Mouse (Mus musculus) kidney, embryonic 14.5 days (tissue): ENCODE results near the gene Abcc4. TPM values are rescaled to one million over a fixed set of nuclear protein-coding genes. Genes with fewer than 3 reads are reported as not detected.
A peak's percentile ranks its signal among the peaks of the same experiment; 100 is the strongest.

Experiments used
- ATAC-seq: fragments of 200-750 bp; cut with Nextera tagmentation; 2 replicates; pipeline ENCODE4 v1.8.0; 2017; ENCODE audit warnings: moderate number of reproducible peaks, mild to moderate bottlenecking, moderate TSS enrichment, moderate library complexity; ENCODE audit not compliant: low FRiP score, low TSS enrichment
- H3K27ac ChIP-seq: fragments of 300-500 bp; sonication (generic); 2 replicates; pipeline ENCODE4 v1.5.1; 2014; ENCODE audit warnings: low read depth, mild to moderate bottlenecking, low read length, moderate library complexity, mixed read lengths
- H3K27me3 ChIP-seq: fragments of 300-500 bp; sonication (generic); 2 replicates; pipeline ENCODE4 v1.6.1; 2014; ENCODE audit warnings: mild to moderate bottlenecking, low read length; ENCODE audit not compliant: control insufficient read depth, insufficient read depth
- H3K36me3 ChIP-seq: fragments of 300-500 bp; sonication (generic); 2 replicates; pipeline ENCODE4 v1.6.1; 2014; ENCODE audit warnings: low read length, mixed read lengths; ENCODE audit not compliant: control insufficient read depth, insufficient read depth
- H3K4me1 ChIP-seq: fragments of 300-500 bp; sonication (generic); 2 replicates; pipeline ENCODE4 v1.6.1; 2014; ENCODE audit warnings: low read length, mixed read lengths; ENCODE audit not compliant: control insufficient read depth, insufficient read depth
- H3K4me2 ChIP-seq: fragments of 300-500 bp; sonication (generic); replicated peaks from 2 replicates; pipeline ENCODE4 v1.6.1; 2014; ENCODE audit warnings: low read depth, mild to moderate bottlenecking, low read length
- H3K4me3 ChIP-seq: fragments of 300-500 bp; sonication (generic); 2 replicates; pipeline ENCODE4 v1.5.1; 2014; ENCODE audit warnings: mild to moderate bottlenecking, low read length
- H3K9ac ChIP-seq: fragments of 300-500 bp; sonication (generic); 2 replicates; pipeline ENCODE4 v1.6.1; 2014; ENCODE audit warnings: low read depth, mild to moderate bottlenecking, low read length, moderate library complexity
- H3K9me3 ChIP-seq: fragments of 300-500 bp; sonication (generic); 2 replicates; pipeline ENCODE4 v1.6.1; 2016; ENCODE audit warnings: low read length; ENCODE audit not compliant: control insufficient read depth
- WGBS: fragments of 180-500 bp; shearing (Covaris S2); extraction: QIAGEN DNeasy Blood & Tissue Kit; methylation state at CpG from one replicate; pipeline ENCODE4 v1.1.7; 2014; 5-methylcytosine and 5-hydroxymethylcytosine counted together
- polyA plus RNA-seq: library from polyadenylated mRNA; unstranded; fragments of >200 nt; fragmentation: Nextera tagmentation; extraction: Ambion mirVana; gene quantifications from 2 replicates; pipeline ENCODE4 v1.2.1, GENCODE M21; 2014

The Abcc4 gene
- polyA plus RNA-seq, 1 experiment from 2014 or later, result 12.2 TPM

- no peaks in the 10 kb centered on the region for H3K36me3 ChIP-seq
- no peaks in the 10 kb centered on the region for H3K4me1 ChIP-seq
- no peak for ATAC-seq
- H3K9me3 ChIP-seq, result no peaks in the 10 kb centered on the region; the same call in 1 of the 2 replicates
- WGBS, result 85% methylated on average over 2 of the region's 2 CpGs
- H3K9ac ChIP-seq, result no peak overlapping the region
- H3K4me3 ChIP-seq, result no peak overlapping the region
- no peak overlapping the region for H3K27ac ChIP-seq
- no peak overlapping the region for H3K4me2 ChIP-seq
- no peaks in the 10 kb centered on the region for H3K27me3 ChIP-seq
Observed at GRCm38 (mm10) chr14:118735114-118735513, 29.1 kb upstream of the Abcc4 start.

GRCm38 (mm10) chr14:118733146-118733545, 27.1 kb upstream of the Abcc4 start:
- no peak overlapping the region for H3K4me2 ChIP-seq
- H3K9ac ChIP-seq, result no peak overlapping the region
- no peak overlapping the region for H3K4me3 ChIP-seq
- no peaks in the 10 kb centered on the region for H3K27me3 ChIP-seq
- H3K9me3 ChIP-seq, result no peaks in the 10 kb centered on the region
- no peak overlapping the region for H3K27ac ChIP-seq
- no peaks in the 10 kb centered on the region for H3K36me3 ChIP-seq
- no peaks in the 10 kb centered on the region for H3K4me1 ChIP-seq
- ATAC-seq, result no peak
- 72% methylated on average over 5 of the region's 5 CpGs for WGBS

GRCm38 (mm10) chr14:118730631-118731030, 24.6 kb upstream of the Abcc4 start:
- H3K4me2 ChIP-seq, result no peak overlapping the region
- 85% methylated on average over 5 of the region's 5 CpGs for WGBS
- no peaks in the 10 kb centered on the region for H3K4me1 ChIP-seq
- no peak overlapping the region for H3K27ac ChIP-seq
- H3K27me3 ChIP-seq, result no peaks in the 10 kb centered on the region
- H3K9ac ChIP-seq, result no peak overlapping the region
- ATAC-seq, result no peak
- no peak overlapping the region for H3K4me3 ChIP-seq
- H3K36me3 ChIP-seq, result no peaks in the 10 kb centered on the region
- no peaks in the 10 kb centered on the region for H3K9me3 ChIP-seq

GRCm38 (mm10) chr14:118725467-118725866, 19.4 kb upstream of the Abcc4 start:
- Histone ChIP-seq H3K9ac (no peak overlapping the region), H3K27me3 (no peaks in the 10 kb centered on the region), H3K9me3 (no peaks in the 10 kb centered on the region), H3K36me3 (no peaks in the 10 kb centered on the region), H3K4me1 (no peaks in the 10 kb centered on the region), H3K4me2 (no peak overlapping the region), H3K4me3 (no peak overlapping the region), H3K27ac (no peak overlapping the region)
- no peak for ATAC-seq
- WGBS, result 87% methylated on average over 5 of the region's 5 CpGs

- 86% methylated on average over 11 of the region's 11 CpGs for WGBS
Observed at GRCm38 (mm10) chr14:118723920-118724693, 18.1 kb upstream of the Abcc4 start.

GRCm38 (mm10) chr14:118719566-118720174, 13.7 kb upstream of the Abcc4 start:
- Histone ChIP-seq H3K9ac (no peak overlapping the region), H3K4me3 (no peak overlapping the region), H3K27me3 (no peaks in the 10 kb centered on the region), H3K4me2 (no peak overlapping the region), H3K36me3 (no peaks in the 10 kb centered on the region), H3K9me3 (no peaks in the 10 kb centered on the region), H3K27ac (no peak overlapping the region), H3K4me1 (peaks cover 10% of the 10 kb centered on the region)
- no peak for ATAC-seq
- WGBS, result 33% methylated on average over 10 of the region's 10 CpGs

More at GRCm38 (mm10) chr14:118723920-118724693, 18.1 kb upstream of the Abcc4 start:
- Histone ChIP-seq H3K27ac (no peak overlapping the region), H3K27me3 (no peaks in the 10 kb centered on the region), H3K36me3 (no peaks in the 10 kb centered on the region), H3K4me2 (no peak overlapping the region), H3K9me3 (no peaks in the 10 kb centered on the region), H3K9ac (no peak overlapping the region), H3K4me3 (no peak overlapping the region), H3K4me1 (peaks cover 4% of the 10 kb centered on the region)
- ATAC-seq, result no peak

GRCm38 (mm10) chr14:118718576-118718975, 12.6 kb upstream of the Abcc4 start:
- no peak overlapping the region for H3K4me2 ChIP-seq
- no peaks in the 10 kb centered on the region for H3K36me3 ChIP-seq
- no peak overlapping the region for H3K4me3 ChIP-seq
- H3K4me1 ChIP-seq, result peaks cover 15% of the 10 kb centered on the region
- ATAC-seq, result peak; percentile 63; the same call in 1 of the 2 replicates
- WGBS, result 43% methylated on average over 7 of the region's 7 CpGs
- H3K9me3 ChIP-seq, result no peaks in the 10 kb centered on the region
- no peak overlapping the region for H3K9ac ChIP-seq
- H3K27me3 ChIP-seq, result no peaks in the 10 kb centered on the region
- H3K27ac ChIP-seq, result no peak overlapping the region

GRCm38 (mm10) chr14:118716372-118717312, 10.6 kb upstream of the Abcc4 start:
- Histone ChIP-seq H3K27ac (no peak overlapping the region), H3K4me1 (peaks cover 19% of the 10 kb centered on the region), H3K9ac (no peak overlapping the region), H3K36me3 (no peaks in the 10 kb centered on the region), H3K27me3 (no peaks in the 10 kb centered on the region), H3K4me3 (no peak overlapping the region), H3K9me3 (no peaks in the 10 kb centered on the region), H3K4me2 (no peak overlapping the region)
- ATAC-seq, result no peak
- WGBS, result 89% methylated on average over 16 of the region's 16 CpGs
